Mouse (Mus musculus): ENCODE results near the gene Prrg1.
"Not testable (repeated sequence)": the region's sequence is repeated elsewhere in the genome, so short reads cannot be mapped to it uniquely, and the experiment has no call there.

Gene Prrg1

GRCm38 (mm10) chrX:78583202-78584004, at the start of gene Prrg1:
TSS of gene Prrg1 (minus strand) at chrX:78583896.
- peak; percentile 55 for DNase-seq

DNA sequence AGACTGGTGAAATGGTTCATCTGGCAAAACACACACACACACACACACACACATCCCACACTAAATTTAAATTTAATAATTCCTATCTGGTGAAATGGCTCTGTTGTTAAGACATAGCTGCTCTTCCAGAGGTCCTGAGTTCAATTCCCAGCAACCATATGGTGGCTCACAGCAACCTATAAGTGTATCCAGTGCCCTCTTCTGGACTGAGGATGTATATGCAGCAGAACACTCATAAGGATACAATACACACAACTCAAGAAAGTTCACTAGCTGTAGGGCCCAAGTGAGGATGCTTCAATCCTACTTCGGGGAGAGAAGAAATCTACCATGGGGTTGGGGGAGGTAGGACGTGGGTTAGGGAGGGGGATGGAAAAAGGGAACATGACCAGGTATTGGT, 22.1 kb upstream of the Prrg1 start:
- DNase-seq: no peak

GRCm38 (mm10) chrX:78593138-78593537, 9.4 kb upstream of the Prrg1 start:
- DNase-seq: no peak

DNA sequence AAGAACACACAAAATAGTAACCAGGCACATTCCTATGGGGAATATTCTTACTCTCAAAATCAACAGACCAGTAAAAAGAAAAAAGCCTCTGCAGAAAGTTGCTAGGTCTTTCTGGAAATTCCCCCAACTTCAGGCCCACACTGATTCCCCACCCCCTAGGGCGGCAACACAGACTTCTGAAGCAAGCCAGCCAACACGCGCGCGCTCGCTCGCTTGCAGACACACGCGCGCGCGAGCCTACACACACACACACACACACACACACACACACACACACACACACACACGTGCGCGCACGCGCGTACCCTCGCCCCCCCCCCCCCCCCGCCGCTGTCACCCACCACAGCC, 868 bp downstream of the Prrg1 start:
- peak; percentile 27 for DNase-seq

- DNase-seq: no peak
Measured at GRCm38 (mm10) chrX:78563451-78563850, 20.2 kb downstream of the Prrg1 start.

- no peak for DNase-seq
Measured at GRCm38 (mm10) chrX:78553399-78553798, 30.3 kb downstream of the Prrg1 start.

DNA sequence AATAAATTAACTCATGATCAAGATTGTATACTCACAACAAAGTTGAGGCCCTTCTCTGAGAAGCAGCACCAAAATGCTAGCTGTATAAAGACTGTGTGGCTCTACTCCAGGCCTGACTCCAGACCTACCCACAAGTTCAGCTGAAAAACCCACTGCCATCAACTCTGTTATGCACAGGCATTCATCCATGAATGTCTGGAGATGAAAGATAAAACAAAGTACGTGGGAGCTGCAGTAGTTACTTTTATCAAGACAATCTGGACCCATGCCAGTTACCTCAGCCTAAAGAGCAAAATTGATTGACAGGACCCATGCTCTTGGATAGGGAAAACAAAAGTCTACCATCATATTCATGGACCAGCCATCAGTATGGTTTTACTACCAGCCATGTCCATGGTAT, 31.0 kb downstream of the Prrg1 start:
- DNase-seq: no peak

- no peak for DNase-seq
Measured at GRCm38 (mm10) chrX:78547696-78548095, 36.0 kb downstream of the Prrg1 start.

- no peak for DNase-seq
Measured at GRCm38 (mm10) chrX:78539734-78540133, 44.0 kb downstream of the Prrg1 start.

DNA sequence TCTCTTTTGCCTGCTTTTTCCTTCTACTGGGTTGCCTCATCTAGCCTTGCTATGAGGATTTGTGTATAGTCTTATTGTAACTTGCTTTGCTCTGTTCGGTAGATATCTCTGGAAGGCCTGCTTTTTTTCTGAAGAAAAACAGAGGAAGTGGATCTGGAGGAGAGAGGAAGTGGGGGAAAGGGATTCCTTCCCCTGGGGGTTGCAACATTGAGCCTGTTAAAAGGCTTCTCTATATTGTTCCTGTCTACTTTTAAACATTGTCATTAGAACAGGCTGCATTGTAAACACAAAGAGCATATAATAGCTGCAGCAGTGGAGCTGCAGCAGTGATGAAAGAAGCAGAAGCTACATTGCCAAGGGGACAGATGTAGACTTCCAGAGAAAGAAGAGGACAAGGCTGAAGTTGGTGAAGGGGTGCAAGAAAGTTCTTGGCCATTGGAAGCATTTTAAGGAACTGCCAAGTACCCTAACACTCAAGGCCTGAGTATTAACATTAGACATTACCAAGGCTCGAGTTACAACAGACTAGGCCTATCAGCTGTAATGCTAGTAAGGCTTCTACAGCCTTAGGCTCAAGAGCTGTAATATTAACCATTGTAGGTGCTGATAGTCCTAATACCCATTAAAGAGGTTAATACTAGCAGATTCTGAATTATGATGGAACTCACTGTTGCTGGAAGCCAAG, 44.9 kb downstream of the Prrg1 start:
- no peak for DNase-seq

DNA sequence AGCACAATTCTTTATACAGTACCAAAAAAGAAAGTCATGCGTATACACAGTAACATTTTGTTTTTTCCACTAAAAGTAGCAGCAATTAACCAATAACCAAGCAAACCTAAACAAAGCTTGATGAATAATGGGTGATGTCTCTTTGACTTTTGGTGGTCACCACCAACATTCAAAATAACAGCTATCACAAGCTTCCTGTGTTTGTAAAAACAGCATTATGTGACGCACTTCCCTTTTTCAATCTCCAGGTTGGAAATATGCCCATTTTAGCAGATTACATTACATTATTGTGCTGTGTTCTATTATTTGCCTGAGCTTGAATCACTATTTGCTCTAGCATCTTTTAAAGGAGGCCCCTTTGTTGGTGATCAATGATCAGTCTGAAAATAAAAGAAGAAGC, 65.4 kb downstream of the Prrg1 start:
- DNase-seq: no peak

GRCm38 (mm10) chrX:78482987-78483386, 100.7 kb downstream of the Prrg1 start:
- DNase-seq: no peak

GRCm38 (mm10) chrX:78479710-78480109, 104.0 kb downstream of the Prrg1 start:
- no peak for DNase-seq

GRCm38 (mm10) chrX:78434357-78434756, 149.3 kb downstream of the Prrg1 start:
- no peak for DNase-seq

GRCm38 (mm10) chrX:78403346-78403745, 180.3 kb downstream of the Prrg1 start:
- DNase-seq: not testable (repeated sequence)
